In the genomic region with DNA sequence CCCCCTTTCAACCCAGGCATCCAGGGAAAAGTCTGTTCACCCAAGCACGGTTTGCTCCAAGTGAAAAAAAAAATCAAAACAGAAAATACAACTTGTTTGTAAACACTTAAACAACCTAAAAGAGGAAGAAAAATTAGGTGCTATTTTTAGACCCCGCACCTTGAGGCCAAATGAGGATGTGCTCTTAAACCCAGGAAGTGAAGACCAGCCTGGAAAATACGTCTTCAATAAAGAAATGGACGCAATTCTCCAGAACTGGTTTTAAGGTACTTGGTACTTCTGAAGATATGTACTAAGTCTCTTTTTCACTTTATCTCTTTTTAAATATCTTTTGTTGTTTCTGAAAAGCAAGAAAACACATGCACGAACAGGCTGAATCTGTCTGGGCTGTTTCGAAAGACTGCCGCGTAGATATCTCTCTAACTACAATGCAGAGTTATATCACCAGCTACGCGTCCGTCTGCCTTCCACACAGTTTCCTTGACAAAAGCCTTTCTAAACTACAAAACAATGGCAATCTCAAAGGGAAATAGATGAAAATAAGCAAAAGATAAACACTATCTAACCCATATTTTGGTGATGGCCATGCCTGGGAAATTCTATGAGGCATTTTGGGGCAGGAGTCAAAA, we compare ENCODE assay signal across 9 mouse cellular contexts. TPM values are rescaled to one million over a fixed set of nuclear protein-coding genes. Genes with fewer than 3 reads are reported as not detected.
DNase-seq lines count a peak whose midpoint lies in the region; ATAC-seq and TF ChIP-seq lines count a peak whose summit lies in the region.
"Had no signal": no experiment of that assay in that cellular context is flagged by ENCODE, and none has a peak within 500 bp of the region (broad histone marks: within the 10 kb centered on the region; RNA-seq: fewer than 3 reads in every experiment).

No protein-coding gene starts in this region.

- 0 out of 2 replicates have a peak, but pooled peaks cover 2% of the 10 kb centered on the region for H3K4me1 ChIP-seq in kidney, adult 2 months (ENCODE audit: control insufficient read depth, insufficient read depth, low read length)
- H3K4me1 ChIP-seq in embryonic facial prominence, embryonic 13.5 days = peaks cover 11% of the 10 kb centered on the region; the same call in 1 of the 2 replicates
- H3K4me1 ChIP-seq in intestine, postnatal 0 days (replicated peaks; ENCODE audit: control insufficient read depth, insufficient read depth, low read length) = no peaks in the 10 kb centered on the region; the same call in 1 of the 2 replicates
- H3K4me1 ChIP-seq in midbrain, embryonic 15.5 days = no peaks in the 10 kb centered on the region

- WGBS in kidney, adult 2 months = 44% methylated on average over 11 of the region's 11 CpGs
- 65% methylated on average over 11 of the region's 11 CpGs for WGBS in embryonic facial prominence, embryonic 13.5 days
- WGBS in intestine, postnatal 0 days = 68% methylated on average over 11 of the region's 11 CpGs
- 65% methylated on average over 11 of the region's 11 CpGs for WGBS in midbrain, embryonic 15.5 days

- peak overlapping the region; percentile 46 for H3K4me2 ChIP-seq in embryonic facial prominence, embryonic 13.5 days
- H3K4me2 ChIP-seq in intestine, postnatal 0 days (replicated peaks; ENCODE audit: low read depth) = peak overlapping the region; percentile 38; the same call in 1 of the 2 replicates
- peak overlapping the region; percentile 34 for H3K4me2 ChIP-seq in midbrain, embryonic 15.5 days

- no peak for TF ChIP-seq POLR2A in kidney, adult 2 months (IDR thresholded peaks at IDR 0.05; ENCODE audit: low read depth, low read length)

- H3K27ac ChIP-seq in kidney, adult 2 months (ENCODE audit: insufficient read depth, low read depth, low read length) = peak overlapping the region; percentile 59
- peak overlapping the region; percentile 28; the same call in 1 of the 2 replicates for H3K27ac ChIP-seq in embryonic facial prominence, embryonic 13.5 days
- no peak overlapping the region for H3K27ac ChIP-seq in intestine, postnatal 0 days (ENCODE audit: low read depth, low read length)
- H3K27ac ChIP-seq in midbrain, embryonic 15.5 days = no peak overlapping the region
- H3K27ac ChIP-seq: macrophage had no signal

- ATAC-seq in embryonic facial prominence, embryonic 13.5 days (ENCODE audit: insufficient number of reproducible peaks, insufficient read depth, low FRiP score, low TSS enrichment, low read depth) = no peak
- no peak for ATAC-seq in intestine, postnatal 0 days
- ATAC-seq in midbrain, embryonic 15.5 days (replicated peaks) = no peak

- DNase-seq in kidney, adult 2 months = no peak
- no peak for DNase-seq in kidney, postnatal 25 days
- DNase-seq in left cerebral cortex, adult 8-10 months (ENCODE audit: low spot score in 2 of 2) = no peak
- DNase-seq in right cerebral cortex, postnatal 14 days = no peak
- DNase-seq in right cerebral cortex, postnatal 36 days (ENCODE audit: low spot score in 2 of 2) = no peak

- H3K4me3 ChIP-seq in kidney, adult 2 months (ENCODE audit: insufficient read depth, low read depth, low read length) = peak overlapping the region; percentile 25
- H3K4me3 ChIP-seq in embryonic facial prominence, embryonic 13.5 days = peak overlapping the region; percentile 23; the same call in 1 of the 2 replicates
- H3K4me3 ChIP-seq in intestine, postnatal 0 days (ENCODE audit: low read depth, low read length) = 0 out of 2 replicates have a peak overlapping the region, but pooled peaks have one; percentile 11
- H3K4me3 ChIP-seq in midbrain, embryonic 15.5 days = peak overlapping the region; percentile 6; the same call in 1 of the 2 replicates

- H3K36me3 ChIP-seq in kidney, adult 2 months (ENCODE audit: control insufficient read depth, insufficient read depth, low read length) = no peaks in the 10 kb centered on the region
- no peaks in the 10 kb centered on the region for H3K36me3 ChIP-seq in embryonic facial prominence, embryonic 13.5 days
- H3K36me3 ChIP-seq in intestine, postnatal 0 days (ENCODE audit: control insufficient read depth, insufficient read depth) = no peaks in the 10 kb centered on the region
- H3K36me3 ChIP-seq in midbrain, embryonic 15.5 days (replicated peaks) = no peaks in the 10 kb centered on the region

- H3K9me3 ChIP-seq in embryonic facial prominence, embryonic 13.5 days = no peaks in the 10 kb centered on the region
- H3K9me3 ChIP-seq in intestine, postnatal 0 days (ENCODE audit: control insufficient read depth) = no peaks in the 10 kb centered on the region
- no peaks in the 10 kb centered on the region for H3K9me3 ChIP-seq in midbrain, embryonic 15.5 days

- no peak for TF ChIP-seq CTCF in kidney, adult 2 months (conservative IDR thresholded peaks at IDR 0.05; ENCODE audit: insufficient read depth, insufficient read length, low read depth, low read length)
- no peak for TF ChIP-seq CTCF in intestine, postnatal 0 days (IDR thresholded peaks at IDR 0.05; ENCODE audit: low read depth)

- H3K9ac ChIP-seq in embryonic facial prominence, embryonic 13.5 days = no peak overlapping the region
- no peak overlapping the region for H3K9ac ChIP-seq in intestine, postnatal 0 days (ENCODE audit: low read depth, low read length)
- H3K9ac ChIP-seq in midbrain, embryonic 15.5 days = no peak overlapping the region

- H3K27me3 ChIP-seq in kidney, adult 2 months (replicated peaks; ENCODE audit: control insufficient read depth, insufficient read depth, low read length) = no peaks in the 10 kb centered on the region
- H3K27me3 ChIP-seq in embryonic facial prominence, embryonic 13.5 days = no peaks in the 10 kb centered on the region
- H3K27me3 ChIP-seq in intestine, postnatal 0 days (replicated peaks; ENCODE audit: control insufficient read depth, insufficient read depth, low read length) = no peaks in the 10 kb centered on the region
- H3K27me3 ChIP-seq in midbrain, embryonic 15.5 days (replicated peaks) = no peaks in the 10 kb centered on the region

RNA-seq across cellular contexts. Expression of a gene that starts 37.7 kb away (rescaled TPM):
- 6.6 and 9.8 TPM in 2 replicates for polyA plus RNA-seq in kidney, adult 2 months (2012; rRNA removed)
- polyA plus RNA-seq in embryonic facial prominence, embryonic 13.5 days (2015; fragmentation: Nextera tagmentation; extraction: Ambion mirVana) = 14.7 and 20.5 TPM in 2 replicates
- polyA plus RNA-seq in intestine, postnatal 0 days (2015; fragmentation: Nextera tagmentation; extraction: Ambion mirVana) = 14.2 TPM in 2 replicates
- polyA plus RNA-seq in midbrain, embryonic 15.5 days (2015; fragmentation: Nextera tagmentation; extraction: Ambion mirVana) = 8.6 and 9.7 TPM in 2 replicates
- 1 to 10 TPM; 6.5 to 8.9 (median 7.1) TPM for total RNA-seq in left cerebral cortex, adult 8-10 months (2022)

Comparison
In these comparisons a context has a peak if more than half of its experiments do, and no peak if none do; other contexts are left out.
1. H3K27ac ChIP-seq: peak in kidney, adult 2 months (single experiment) and embryonic facial prominence, embryonic 13.5 days (single experiment); none in intestine, postnatal 0 days (single experiment) and midbrain, embryonic 15.5 days (single experiment).
2. Peak in every context shown above with its lines, with median percentiles within 50 percentile points of each other: H3K4me3 ChIP-seq and H3K4me2 ChIP-seq.